Mouse (Mus musculus) liver, embryonic 12.5 days (tissue): Measurements from ENCODE around the gene Tarbp2. TPM values are rescaled to one million over a fixed set of nuclear protein-coding genes. Genes with fewer than 3 reads are reported as not detected.

Source experiments
- ATAC-seq: fragments of 200-750 bp; cut with Nextera tagmentation; 2 replicates; pipeline ENCODE4 v1.8.0; 2017; ENCODE audit warnings: moderate number of reproducible peaks, mild to moderate bottlenecking, moderate library complexity
- H3K27ac ChIP-seq: fragments of 300-500 bp; sonication (generic); 2 replicates; pipeline ENCODE4 v1.5.1; 2016; ENCODE audit warnings: mild to moderate bottlenecking
- H3K27me3 ChIP-seq: fragments of 300-500 bp; sonication (generic); replicated peaks from 2 replicates; pipeline ENCODE4 v1.6.1; 2016; ENCODE audit warnings: mild to moderate bottlenecking, moderate library complexity
- H3K36me3 ChIP-seq: fragments of 300-500 bp; sonication (generic); 2 replicates; pipeline ENCODE4 v1.6.1; 2016; ENCODE audit warnings: mild to moderate bottlenecking, moderate library complexity
- H3K4me1 ChIP-seq: fragments of 300-500 bp; sonication (generic); 2 replicates; pipeline ENCODE4 v1.6.1; 2016
- H3K4me2 ChIP-seq: fragments of 300-500 bp; sonication (generic); 2 replicates; pipeline ENCODE4 v1.6.1; 2016; ENCODE audit warnings: mild to moderate bottlenecking, moderate library complexity
- H3K4me3 ChIP-seq: fragments of 300-500 bp; sonication (generic); 2 replicates; pipeline ENCODE4 v1.5.1; 2016; ENCODE audit warnings: mild to moderate bottlenecking, moderate library complexity
- H3K9ac ChIP-seq: fragments of 300-500 bp; sonication (generic); 2 replicates; pipeline ENCODE4 v1.6.1; 2016; ENCODE audit warnings: mild to moderate bottlenecking, moderate library complexity
- H3K9me3 ChIP-seq: fragments of 300-500 bp; sonication (generic); replicated peaks from 2 replicates; pipeline ENCODE4 v1.6.1; 2016; ENCODE audit warnings: mild to moderate bottlenecking, moderate library complexity
- WGBS: fragments of 180-500 bp; shearing (Covaris S2); methylation state at CpG from one replicate; pipeline ENCODE4 v1.1.7; 2016; ENCODE audit not compliant: insufficient replicate concordance; 5-methylcytosine and 5-hydroxymethylcytosine counted together
- polyA plus RNA-seq: library from polyadenylated mRNA; unstranded; fragments of >200 nt; fragmentation: Nextera tagmentation; extraction: Ambion mirVana; gene quantifications from 2 replicates; pipeline ENCODE4 v1.2.1, GENCODE M21; 2016

The Tarbp2 gene
- 63.5 and 66.7 TPM in 2 replicates for polyA plus RNA-seq

DNA sequence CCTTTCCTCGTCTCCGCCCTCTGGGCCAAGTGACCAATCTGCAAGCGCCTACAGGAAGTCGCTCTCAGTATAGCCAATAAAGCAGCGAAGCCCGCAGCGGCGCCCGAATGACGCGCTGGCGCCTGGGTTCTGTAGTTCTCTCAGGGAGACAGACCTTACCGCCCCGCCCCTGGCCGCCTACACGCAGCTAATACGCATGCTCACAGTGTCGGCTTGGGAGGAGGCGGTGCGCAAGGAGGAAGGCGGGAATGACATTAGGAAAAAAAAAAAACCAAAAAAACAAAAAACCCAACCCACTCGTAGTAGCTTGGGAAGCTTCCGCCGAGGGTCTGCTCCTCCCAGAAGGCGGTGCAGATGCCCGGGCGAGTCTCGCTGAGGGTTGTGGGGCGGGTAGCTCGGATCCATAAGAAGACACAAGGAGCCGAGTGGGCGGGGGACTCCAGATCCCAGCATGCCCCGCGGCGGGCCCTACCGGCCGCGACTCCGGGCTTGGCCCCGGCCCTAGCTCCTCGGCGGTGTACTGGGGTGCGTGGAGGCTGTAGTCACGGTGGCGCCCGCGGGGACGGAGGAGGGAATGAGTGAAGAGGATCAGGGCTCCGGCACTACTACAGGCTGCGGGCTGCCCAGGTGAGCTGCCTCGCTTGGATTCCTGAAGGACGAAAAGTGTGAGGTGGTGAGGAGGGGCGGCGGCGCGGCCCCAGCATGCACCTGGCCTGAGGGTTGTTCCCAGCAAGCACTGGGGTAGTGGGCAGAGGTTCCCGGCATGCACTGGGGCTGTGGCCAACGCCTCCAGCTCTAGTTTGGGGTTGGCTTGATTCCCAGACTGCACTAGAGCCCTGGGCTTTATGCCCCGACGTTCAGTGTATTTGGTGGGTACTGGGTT is at the start of gene Tarbp2:
Gene Tarbp2 (plus strand): TSS at position 217 of the 883 bp plus-strand sequence.
- peak within 1 kb of the TSS; percentile 97 for H3K27ac ChIP-seq
- peaks cover 27% of the 10 kb centered on the region for H3K36me3 ChIP-seq
- H3K4me2 ChIP-seq, result peak within 1 kb of the TSS; percentile 99
- H3K27me3 ChIP-seq, result peaks cover 10% of the 10 kb centered on the region; the same call in 1 of the 2 replicates
- ATAC-seq, result peak; percentile 92
- H3K9ac ChIP-seq, result peak within 1 kb of the TSS; percentile 89
- no peaks in the 10 kb centered on the region for H3K9me3 ChIP-seq
- WGBS, result under 1% methylated on average over 60 of the region's 60 CpGs
- peak within 1 kb of the TSS; percentile 76 for H3K4me3 ChIP-seq
- H3K4me1 ChIP-seq, result peaks cover 48% of the 10 kb centered on the region

DNA sequence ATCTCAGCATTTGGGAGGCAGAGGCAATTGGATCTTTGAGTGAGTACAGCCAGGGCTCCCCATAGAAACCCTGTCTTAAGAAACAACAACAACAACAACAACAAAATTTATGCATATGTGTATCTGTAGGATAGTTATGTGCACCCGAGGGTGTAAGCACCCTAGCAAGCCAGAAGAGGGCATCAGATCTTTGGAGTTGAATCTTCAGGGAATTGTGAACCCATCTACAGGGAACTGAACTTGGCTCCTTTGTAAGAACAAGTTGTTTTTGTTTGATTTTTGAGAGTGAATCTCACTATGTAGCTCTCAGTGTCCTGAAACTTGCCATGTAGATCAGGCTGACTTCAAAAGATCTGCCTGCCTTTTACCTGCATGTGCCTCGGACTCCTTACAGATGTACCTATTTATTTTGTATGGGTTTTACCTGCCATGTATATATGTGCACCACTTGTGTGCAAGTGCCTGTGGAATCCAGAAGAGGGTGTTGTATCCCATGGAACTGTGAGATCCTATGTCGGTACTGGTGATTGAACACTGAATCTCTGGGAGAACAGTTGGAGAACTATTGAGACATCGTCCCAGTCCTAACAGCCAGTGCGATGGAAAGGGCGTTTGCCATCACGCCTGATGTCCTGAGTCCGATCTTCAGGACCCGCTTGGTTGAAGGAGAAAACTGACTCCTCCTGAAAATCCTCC is 49.2 kb upstream of the Tarbp2 start:
- no peak for ATAC-seq
- peaks cover 38% of the 10 kb centered on the region for H3K36me3 ChIP-seq
- 92% methylated on average over 9 of the region's 9 CpGs for WGBS
- H3K9me3 ChIP-seq, result peaks cover 6% of the 10 kb centered on the region; the same call in 1 of the 2 replicates
- no peak overlapping the region for H3K9ac ChIP-seq
- no peak overlapping the region for H3K4me3 ChIP-seq
- H3K27ac ChIP-seq, result no peak overlapping the region
- H3K4me2 ChIP-seq, result no peak overlapping the region
- H3K4me1 ChIP-seq, result peaks cover 22% of the 10 kb centered on the region
- H3K27me3 ChIP-seq, result no peaks in the 10 kb centered on the region

DNA sequence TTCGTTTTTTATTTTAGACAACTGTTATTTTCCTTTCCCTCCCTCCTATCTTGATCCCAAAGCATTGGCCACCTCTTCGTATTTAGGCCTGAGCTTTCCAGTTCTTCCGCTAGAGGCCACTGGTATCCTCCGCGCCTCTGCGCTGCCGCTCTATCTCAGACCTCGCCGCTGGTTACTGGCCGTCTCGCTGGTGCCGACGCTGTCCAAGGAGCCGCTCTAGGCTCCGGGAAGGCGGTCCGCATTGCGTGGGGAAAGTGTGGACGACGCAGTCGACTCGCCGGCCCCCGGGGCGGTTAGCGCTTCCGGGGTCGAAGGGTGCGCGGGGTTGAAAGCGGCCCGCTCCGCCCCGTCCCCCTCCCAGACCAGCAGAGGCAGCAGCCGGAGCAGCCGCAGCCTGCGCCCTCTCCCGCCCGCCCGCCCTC is 47.8 kb upstream of the Tarbp2 start, which contains the start of gene Pcbp2:
Gene Pcbp2 (plus strand): TSS at position 357 of the 422 bp plus-strand sequence.
- Histone ChIP-seq H3K4me2 (peak within 1 kb of the TSS; percentile 77), H3K9ac (peak within 1 kb of the TSS; percentile 92), H3K4me1 (peaks cover 22% of the 10 kb centered on the region), H3K27me3 (no peaks in the 10 kb centered on the region), H3K36me3 (peaks cover 52% of the 10 kb centered on the region), H3K4me3 (peak within 1 kb of the TSS; percentile 90), H3K27ac (peak within 1 kb of the TSS; percentile 88), H3K9me3 (peaks cover 6% of the 10 kb centered on the region; the same call in 1 of the 2 replicates)
- ATAC-seq, result peak; percentile 99
- WGBS, result under 1% methylated on average over 34 of the region's 40 CpGs

DNA sequence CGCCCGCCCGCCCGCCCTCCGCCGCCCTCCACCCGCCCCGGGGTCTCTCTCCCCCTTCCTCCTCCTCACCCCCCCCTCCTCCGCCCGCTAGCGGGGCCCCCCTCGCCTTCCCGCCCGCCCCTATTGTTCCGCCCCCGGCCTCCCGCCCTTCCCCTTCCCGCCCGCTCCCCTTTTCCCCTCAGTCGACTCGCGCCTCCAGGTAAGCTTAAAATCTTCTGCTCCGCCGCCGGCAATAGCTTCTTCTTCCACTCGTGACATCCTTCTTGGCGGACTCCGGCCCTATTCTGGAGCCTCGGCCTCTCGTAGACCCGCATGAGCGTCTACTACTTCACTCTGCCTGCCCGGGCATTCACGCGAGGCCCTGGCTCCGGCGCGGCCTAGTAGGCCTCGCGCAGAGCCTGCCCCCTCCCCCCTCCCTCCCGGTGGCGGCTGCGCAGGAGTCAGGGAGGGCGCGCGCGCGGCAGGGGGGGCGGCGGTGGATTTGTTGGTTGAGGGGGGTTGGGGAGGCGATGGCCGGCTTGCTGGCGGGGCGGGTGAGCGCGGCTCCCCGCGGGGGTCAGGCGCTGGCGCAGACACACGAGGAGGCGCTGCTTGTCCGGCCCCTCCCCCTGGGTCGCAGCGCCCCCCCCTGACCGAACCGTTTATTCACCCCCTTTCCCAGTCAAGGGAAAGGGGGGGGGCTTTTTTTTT is 47.2 kb upstream of the Tarbp2 start:
- peak overlapping the region; percentile 88 for H3K27ac ChIP-seq
- peak overlapping the region; percentile 77 for H3K4me2 ChIP-seq
- peak overlapping the region; percentile 90 for H3K4me3 ChIP-seq
- H3K4me1 ChIP-seq, result peaks cover 22% of the 10 kb centered on the region
- WGBS, result under 1% methylated on average over 35 of the region's 67 CpGs
- peak overlapping the region; percentile 92 for H3K9ac ChIP-seq
- H3K9me3 ChIP-seq, result peaks cover 6% of the 10 kb centered on the region; the same call in 1 of the 2 replicates
- ATAC-seq, result peak; percentile 53
- no peaks in the 10 kb centered on the region for H3K27me3 ChIP-seq
- H3K36me3 ChIP-seq, result peaks cover 54% of the 10 kb centered on the region

DNA sequence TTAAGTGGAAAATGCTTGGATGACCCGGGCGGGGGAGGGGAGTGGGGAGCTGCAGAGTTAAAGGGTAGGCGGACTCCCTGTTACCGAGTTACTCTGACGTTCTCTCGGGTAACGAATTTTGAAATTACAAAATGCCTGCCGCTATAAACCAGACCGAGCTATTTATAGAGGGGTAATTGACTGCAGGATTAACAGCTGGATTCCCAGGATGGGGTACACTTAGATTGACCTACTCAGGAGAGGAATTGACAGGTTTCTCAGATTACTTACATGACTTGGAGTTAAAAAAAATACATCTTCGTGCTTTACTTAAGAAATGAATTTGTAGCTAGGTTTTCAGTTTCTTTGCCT is 46.7 kb upstream of the Tarbp2 start:
- peaks cover 57% of the 10 kb centered on the region for H3K36me3 ChIP-seq
- peak overlapping the region; percentile 90 for H3K4me3 ChIP-seq
- peak overlapping the region; percentile 77 for H3K4me2 ChIP-seq
- H3K4me1 ChIP-seq, result peaks cover 22% of the 10 kb centered on the region
- H3K27ac ChIP-seq, result peak overlapping the region; percentile 88
- no peaks in the 10 kb centered on the region for H3K27me3 ChIP-seq
- no peak for ATAC-seq
- WGBS, result under 1% methylated on average over 10 of the region's 10 CpGs
- peaks cover 6% of the 10 kb centered on the region; the same call in 1 of the 2 replicates for H3K9me3 ChIP-seq
- H3K9ac ChIP-seq, result peak overlapping the region; percentile 92

DNA sequence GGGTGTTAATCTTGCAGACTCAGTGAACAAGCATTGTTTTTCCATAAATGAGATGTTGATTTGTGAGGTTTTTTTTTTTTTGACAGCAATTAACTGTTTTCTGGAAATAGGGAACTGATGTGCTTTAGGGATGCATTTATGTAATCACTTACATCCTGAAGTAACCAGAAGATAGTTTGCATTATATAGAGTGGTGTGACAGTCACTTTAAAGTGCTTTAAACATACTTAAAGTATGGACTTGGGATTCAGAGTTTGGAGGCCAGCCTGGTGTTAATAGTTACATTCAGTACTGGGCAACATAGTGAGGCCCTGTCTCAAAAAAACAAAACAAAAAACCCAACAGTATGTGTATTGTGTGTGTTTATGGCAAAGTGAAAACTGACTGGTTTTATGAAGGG is 46.3 kb upstream of the Tarbp2 start:
- Histone ChIP-seq H3K4me1 (peaks cover 22% of the 10 kb centered on the region), H3K4me3 (peak overlapping the region; percentile 90), H3K9me3 (peaks cover 6% of the 10 kb centered on the region; the same call in 1 of the 2 replicates), H3K36me3 (peaks cover 61% of the 10 kb centered on the region), H3K4me2 (peak overlapping the region; percentile 77), H3K9ac (peak overlapping the region; percentile 92), H3K27ac (no peak overlapping the region), H3K27me3 (no peaks in the 10 kb centered on the region)
- no peak for ATAC-seq

DNA sequence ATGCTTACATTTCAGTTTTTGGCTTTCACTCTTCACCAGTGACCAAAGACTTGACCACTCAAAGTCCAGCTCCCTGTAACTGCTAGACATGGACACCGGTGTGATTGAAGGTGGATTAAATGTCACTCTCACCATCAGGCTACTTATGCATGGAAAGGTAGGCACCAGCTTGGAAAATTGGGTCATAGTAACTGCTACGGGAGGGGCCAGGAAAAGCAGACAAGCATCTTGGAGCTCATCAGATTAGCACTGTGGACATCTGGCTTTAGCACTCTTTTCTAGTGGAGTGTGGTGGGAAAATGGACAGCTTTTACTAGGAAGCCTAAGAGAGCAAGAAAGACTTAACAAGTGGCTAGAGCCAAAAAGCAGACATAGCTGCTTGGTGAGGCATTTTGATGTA is 44.7 kb upstream of the Tarbp2 start:
- WGBS, result 82% methylated on average over 2 of the region's 2 CpGs
- H3K27ac ChIP-seq, result no peak overlapping the region
- peaks cover 66% of the 10 kb centered on the region for H3K36me3 ChIP-seq
- H3K4me3 ChIP-seq, result no peak overlapping the region
- H3K4me2 ChIP-seq, result peak overlapping the region; percentile 41
- H3K27me3 ChIP-seq, result no peaks in the 10 kb centered on the region
- H3K4me1 ChIP-seq, result peaks cover 22% of the 10 kb centered on the region
- no peak for ATAC-seq
- H3K9ac ChIP-seq, result no peak overlapping the region
- H3K9me3 ChIP-seq, result peaks cover 6% of the 10 kb centered on the region; the same call in 1 of the 2 replicates

DNA sequence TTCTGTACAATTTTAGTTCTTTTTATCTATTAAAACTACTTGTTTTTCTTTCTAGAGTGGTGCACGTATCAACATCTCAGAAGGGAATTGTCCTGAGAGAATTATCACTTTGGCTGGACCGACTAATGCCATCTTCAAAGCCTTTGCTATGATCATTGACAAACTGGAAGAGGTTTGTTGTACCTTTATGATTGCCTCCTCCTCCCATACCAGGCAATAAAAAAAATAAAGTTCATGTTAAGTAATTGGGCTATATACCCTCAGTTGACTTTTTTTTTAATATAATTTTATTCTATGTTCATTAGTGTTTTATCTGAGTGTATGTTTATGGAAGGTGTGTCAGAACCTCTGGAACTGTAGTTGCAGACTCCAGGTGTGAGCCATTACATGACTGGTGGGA is 43.5 kb upstream of the Tarbp2 start:
- H3K4me1 ChIP-seq, result peaks cover 22% of the 10 kb centered on the region
- H3K4me3 ChIP-seq, result no peak overlapping the region
- no peak for ATAC-seq
- H3K27me3 ChIP-seq, result no peaks in the 10 kb centered on the region
- H3K27ac ChIP-seq, result no peak overlapping the region
- H3K9ac ChIP-seq, result no peak overlapping the region
- H3K36me3 ChIP-seq, result peaks cover 69% of the 10 kb centered on the region
- WGBS, result 81% methylated on average over 2 of the region's 2 CpGs
- H3K9me3 ChIP-seq, result no peaks in the 10 kb centered on the region
- H3K4me2 ChIP-seq, result no peak overlapping the region

DNA sequence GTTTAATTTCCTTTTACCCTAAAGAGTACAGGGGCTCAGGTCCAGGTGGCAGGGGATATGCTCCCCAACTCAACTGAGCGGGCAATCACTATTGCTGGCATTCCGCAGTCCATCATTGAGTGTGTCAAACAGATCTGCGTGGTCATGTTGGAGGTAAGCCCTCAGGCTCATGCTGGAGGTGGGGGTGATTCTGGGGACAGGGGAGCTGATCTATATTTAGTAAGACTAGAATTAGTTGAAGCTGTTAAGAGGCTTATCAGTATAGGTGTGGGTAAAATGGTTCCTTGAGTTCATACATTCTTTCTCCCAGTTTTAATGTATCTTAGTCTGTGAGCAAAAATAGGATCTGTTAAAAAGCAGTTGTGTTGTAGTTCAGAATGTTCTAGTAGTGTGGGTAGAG is 34.9 kb upstream of the Tarbp2 start:
- no peak for ATAC-seq
- Histone ChIP-seq H3K9me3 (no peaks in the 10 kb centered on the region), H3K4me1 (no peaks in the 10 kb centered on the region), H3K27me3 (no peaks in the 10 kb centered on the region), H3K36me3 (peaks cover 93% of the 10 kb centered on the region), H3K4me2 (no peak overlapping the region), H3K27ac (no peak overlapping the region), H3K4me3 (no peak overlapping the region), H3K9ac (no peak overlapping the region)
- WGBS, result 91% methylated on average over 3 of the region's 3 CpGs

DNA sequence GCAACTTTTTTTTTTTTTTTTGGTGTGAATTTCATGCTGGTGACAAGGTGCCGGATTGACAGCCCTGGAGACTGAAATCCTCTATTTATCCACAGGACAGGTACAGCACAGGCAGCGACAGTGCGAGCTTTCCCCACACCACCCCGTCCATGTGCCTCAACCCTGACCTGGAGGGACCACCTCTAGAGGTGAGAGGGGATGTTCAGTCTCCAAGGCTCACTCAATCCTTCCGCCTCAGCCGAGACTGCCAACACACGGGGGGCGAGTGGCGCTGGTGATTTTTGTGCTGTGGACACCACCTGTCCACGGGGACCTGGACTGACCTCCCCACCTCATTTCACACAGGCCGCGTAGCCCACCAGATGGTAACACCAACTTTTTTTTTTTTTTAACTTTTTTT is 32.1 kb upstream of the Tarbp2 start:
- Histone ChIP-seq H3K36me3 (peaks cover 95% of the 10 kb centered on the region), H3K4me3 (no peak overlapping the region), H3K27ac (no peak overlapping the region), H3K9me3 (no peaks in the 10 kb centered on the region), H3K4me2 (no peak overlapping the region), H3K27me3 (no peaks in the 10 kb centered on the region), H3K4me1 (no peaks in the 10 kb centered on the region), H3K9ac (no peak overlapping the region)
- no peak for ATAC-seq
- 88% methylated on average over 12 of the region's 12 CpGs for WGBS

DNA sequence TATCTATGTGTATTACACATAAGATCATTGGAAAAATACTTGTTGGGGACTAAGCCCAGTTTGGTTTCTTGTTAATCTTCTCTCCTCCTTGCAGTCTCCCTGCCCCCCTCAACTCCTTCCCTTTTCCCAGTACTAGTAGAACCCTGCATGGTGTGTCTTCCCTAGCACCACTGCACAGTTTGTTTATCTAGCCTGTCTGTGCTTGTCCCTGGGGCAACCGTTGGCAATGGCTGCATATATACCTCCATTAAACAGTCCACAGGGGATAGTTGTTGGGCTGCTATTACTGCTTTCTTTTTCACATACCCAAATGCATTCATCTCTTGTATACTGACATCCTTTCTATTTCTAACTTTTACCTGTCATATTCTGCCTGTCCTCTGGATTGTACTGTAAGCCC is 30.3 kb upstream of the Tarbp2 start:
- Histone ChIP-seq H3K9ac (no peak overlapping the region), H3K27ac (no peak overlapping the region), H3K4me1 (no peaks in the 10 kb centered on the region), H3K9me3 (no peaks in the 10 kb centered on the region), H3K4me2 (no peak overlapping the region), H3K4me3 (no peak overlapping the region), H3K36me3 (peaks cover 93% of the 10 kb centered on the region), H3K27me3 (no peaks in the 10 kb centered on the region)
- ATAC-seq, result no peak
- 86% methylated on average over 1 of the region's 1 CpGs for WGBS
